Mouse (Mus musculus) splenic B cell, adult 2 months (primary cell): ENCODE data around the gene Foxc2.
A peak's percentile ranks its signal among the peaks of the same experiment; 100 is the strongest.

ENCODE experiments used
- DNase-seq: peaks from one replicate; pipeline ENCODE4 v3.0.0-alpha.2; 2011; ENCODE audit warnings: low read depth, low spot score
- H3K27me3 ChIP-seq: 2 replicates; pipeline ENCODE4 v1.6.1; 2012; ENCODE audit warnings: mild to moderate bottlenecking, low read length, moderate library complexity, mixed read lengths; ENCODE audit not compliant: control insufficient read depth, poor library complexity, insufficient read depth, severe bottlenecking
- H3K36me3 ChIP-seq: 2 replicates; pipeline ENCODE4 v1.6.1; 2012; ENCODE audit warnings: mild to moderate bottlenecking, low read length, moderate library complexity, mixed read lengths; ENCODE audit not compliant: control insufficient read depth, poor library complexity, insufficient read depth, severe bottlenecking

The Foxc2 gene

DNA sequence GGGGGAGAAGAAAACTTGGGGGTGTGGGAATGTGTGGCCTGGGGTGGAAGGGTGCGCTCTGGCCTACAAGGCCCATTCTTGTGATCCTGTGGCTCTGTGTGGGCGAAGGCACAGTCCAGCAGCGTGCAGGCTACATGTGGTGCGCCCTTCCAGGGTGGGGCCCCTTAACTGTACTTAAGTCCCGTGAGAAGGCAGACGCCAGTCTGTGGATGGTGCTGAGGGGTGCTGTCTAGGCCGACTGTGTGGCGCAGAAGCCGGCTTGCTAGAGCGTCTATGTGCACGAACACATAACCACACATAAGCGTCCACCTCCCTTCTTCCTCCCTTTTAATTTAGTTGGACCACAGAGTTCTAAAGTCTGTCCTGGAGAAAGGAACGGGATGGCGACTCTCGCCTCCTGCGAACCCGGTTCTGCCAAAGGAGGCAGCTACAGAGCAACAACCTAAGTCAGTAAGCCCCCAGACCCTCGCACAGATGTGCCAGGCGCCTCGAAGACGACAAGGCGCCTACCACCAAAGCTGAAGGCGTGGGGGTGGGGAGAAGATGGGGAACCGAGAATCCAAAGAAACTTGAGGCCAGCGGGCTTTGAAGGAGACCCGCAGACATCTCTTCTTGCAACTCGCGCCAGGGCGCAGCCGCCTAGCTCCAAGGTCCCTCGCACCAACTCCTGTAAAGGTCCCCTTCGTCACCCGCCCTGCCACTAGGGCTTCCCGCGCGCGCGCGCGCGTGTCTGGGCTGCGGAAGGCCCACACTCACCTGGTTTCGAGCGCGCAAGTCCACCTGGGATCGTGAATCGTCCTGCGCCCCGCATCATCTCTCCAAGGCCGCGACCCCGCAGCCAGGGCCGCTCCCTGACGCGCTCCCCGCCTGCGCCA is 33.5 kb upstream of the Foxc2 start:
- H3K27me3 ChIP-seq: no peaks in the 10 kb centered on the region; the same call in 1 of the 2 replicates
- DNase-seq: no peak
- no peaks in the 10 kb centered on the region for H3K36me3 ChIP-seq

DNA sequence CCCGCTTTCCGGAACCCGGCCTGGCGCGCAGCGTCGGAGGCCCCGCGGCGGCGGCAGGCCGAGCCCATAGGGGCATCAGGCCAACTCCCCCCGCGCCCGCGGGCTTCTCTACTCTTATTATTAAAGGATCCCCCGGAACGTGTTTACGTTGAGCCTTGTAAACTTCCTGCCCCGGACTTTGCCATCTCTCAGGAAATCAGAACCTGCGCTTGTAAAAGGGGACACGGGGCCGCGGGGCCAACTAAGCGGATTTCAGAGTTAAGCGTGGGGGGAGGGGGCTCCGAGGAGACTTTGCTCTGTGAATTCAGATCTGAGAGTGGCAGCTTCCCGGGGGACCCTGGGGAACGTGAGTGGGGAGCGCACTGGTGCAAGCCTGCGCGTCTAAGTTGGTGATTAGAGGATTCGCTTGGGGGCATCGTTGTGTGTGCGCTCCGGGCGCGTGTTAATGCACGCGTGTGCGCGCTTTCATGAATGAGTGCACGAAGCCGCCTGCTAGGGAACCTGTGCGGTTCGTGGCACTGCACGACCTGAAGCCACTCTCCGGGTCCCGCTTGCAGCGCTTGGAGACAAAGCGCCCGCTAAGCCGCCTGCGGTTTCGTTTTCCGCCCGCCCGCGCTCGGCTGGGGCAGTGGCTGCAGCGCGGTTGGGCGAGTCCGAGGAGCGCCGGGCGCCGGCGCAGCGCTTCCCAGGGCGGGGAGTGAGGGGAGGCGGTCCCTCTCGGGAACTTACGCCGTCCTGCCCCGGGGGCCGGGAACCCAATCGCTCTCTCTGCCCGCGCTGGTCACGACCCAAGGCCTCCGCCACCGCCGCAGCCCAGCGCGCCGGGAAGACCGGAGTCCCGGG is 32.7 kb upstream of the Foxc2 start:
- DNase-seq: no peak

DNA sequence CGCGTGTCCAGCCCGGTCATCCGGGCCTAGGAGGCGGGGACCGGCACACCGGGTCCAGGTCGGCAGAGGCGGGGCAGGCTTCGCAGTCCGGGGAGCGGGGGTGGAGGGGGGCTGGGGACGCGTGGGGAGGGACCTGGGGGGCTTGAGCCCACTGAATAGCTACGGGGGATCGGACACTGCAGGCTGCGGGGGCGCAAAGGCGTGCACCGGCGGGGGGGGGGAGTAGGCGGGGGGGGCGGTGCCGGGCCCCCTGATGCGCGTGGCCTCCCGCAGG is 32.1 kb upstream of the Foxc2 start:
- no peaks in the 10 kb centered on the region; the same call in none of the 2 replicates for H3K27me3 ChIP-seq
- H3K36me3 ChIP-seq: no peaks in the 10 kb centered on the region
- no peak for DNase-seq

More for the DNA sequence above, 32.7 kb upstream of the Foxc2 start:
- Histone ChIP-seq H3K36me3 (no peaks in the 10 kb centered on the region), H3K27me3 (no peaks in the 10 kb centered on the region; the same call in none of the 2 replicates)

DNA sequence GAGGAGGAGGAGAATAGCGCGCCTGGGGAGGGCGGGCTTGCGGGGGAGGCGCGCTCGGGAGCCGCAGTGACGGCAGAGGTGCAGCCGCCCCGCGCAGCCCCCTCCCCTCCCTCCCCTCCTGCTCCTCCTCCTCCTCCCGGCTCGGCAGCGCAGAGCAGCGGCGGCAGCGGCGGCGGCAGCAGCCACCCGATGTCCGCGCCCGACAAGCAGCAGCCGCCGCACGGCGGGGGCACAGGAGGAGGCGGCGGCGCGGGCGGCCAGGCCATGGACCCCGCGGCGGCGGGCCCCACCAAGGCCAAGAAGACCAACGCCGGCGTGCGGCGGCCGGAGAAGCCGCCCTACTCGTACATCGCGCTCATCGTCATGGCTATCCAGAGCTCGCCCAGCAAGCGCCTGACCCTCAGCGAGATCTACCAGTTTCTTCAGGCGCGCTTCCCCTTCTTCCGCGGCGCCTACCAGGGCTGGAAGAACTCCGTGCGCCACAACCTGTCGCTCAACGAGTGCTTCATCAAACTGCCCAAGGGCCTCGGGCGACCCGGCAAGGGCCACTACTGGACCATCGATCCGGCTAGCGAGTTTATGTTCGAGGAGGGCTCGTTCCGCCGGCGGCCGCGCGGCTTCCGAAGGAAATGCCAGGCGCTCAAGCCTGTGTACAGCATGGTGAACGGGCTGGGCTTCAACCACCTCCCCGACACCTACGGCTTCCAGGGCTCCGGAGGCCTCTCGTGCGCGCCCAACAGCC is 31.6 kb upstream of the Foxc2 start, which contains the start of gene Foxf1:
Foxf1 (plus strand) TSS at position 177 of the 742 bp plus-strand sequence.
- no peaks in the 10 kb centered on the region for H3K36me3 ChIP-seq
- H3K27me3 ChIP-seq: peaks cover 1% of the 10 kb centered on the region
- no peak for DNase-seq

DNA sequence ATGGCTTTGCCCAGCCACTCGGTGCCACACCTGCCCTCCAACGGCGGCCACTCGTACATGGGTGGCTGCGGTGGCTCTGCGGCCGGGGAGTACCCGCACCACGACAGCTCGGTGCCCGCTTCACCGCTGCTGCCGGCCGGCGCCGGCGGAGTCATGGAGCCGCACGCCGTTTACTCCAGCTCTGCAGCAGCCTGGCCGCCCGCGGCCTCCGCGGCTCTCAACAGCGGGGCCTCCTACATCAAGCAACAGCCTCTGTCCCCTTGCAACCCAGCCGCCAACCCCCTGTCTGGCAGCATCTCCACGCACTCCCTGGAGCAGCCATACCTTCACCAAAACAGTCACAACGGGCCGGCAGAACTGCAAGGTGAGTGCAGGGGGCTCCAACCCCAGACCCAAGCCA is 31.0 kb upstream of the Foxc2 start:
- no peak for DNase-seq
- Histone ChIP-seq H3K27me3 (peaks cover 3% of the 10 kb centered on the region), H3K36me3 (no peaks in the 10 kb centered on the region)

DNA sequence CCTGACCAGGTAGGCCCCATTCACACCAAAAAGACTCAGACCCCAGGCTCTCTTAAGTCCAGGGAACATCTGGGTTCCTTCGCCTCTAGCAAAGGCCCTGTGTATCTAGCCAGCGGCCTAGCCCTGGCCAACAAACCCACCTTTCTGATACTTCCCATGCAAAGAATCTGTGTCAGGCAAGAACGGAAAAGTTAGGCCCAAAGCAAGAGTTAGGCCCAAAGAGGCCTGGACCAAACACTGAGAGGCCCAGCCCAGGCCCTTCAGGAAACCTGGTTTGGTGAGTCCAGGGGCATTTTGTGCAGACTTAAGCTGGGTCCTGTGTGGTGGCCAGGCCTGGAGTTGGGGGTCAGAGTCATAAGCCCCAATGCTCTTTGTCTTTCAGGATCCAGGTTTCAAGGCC is 30.4 kb upstream of the Foxc2 start:
- peaks cover 3% of the 10 kb centered on the region for H3K27me3 ChIP-seq
- no peak for DNase-seq
- H3K36me3 ChIP-seq: no peaks in the 10 kb centered on the region

DNA sequence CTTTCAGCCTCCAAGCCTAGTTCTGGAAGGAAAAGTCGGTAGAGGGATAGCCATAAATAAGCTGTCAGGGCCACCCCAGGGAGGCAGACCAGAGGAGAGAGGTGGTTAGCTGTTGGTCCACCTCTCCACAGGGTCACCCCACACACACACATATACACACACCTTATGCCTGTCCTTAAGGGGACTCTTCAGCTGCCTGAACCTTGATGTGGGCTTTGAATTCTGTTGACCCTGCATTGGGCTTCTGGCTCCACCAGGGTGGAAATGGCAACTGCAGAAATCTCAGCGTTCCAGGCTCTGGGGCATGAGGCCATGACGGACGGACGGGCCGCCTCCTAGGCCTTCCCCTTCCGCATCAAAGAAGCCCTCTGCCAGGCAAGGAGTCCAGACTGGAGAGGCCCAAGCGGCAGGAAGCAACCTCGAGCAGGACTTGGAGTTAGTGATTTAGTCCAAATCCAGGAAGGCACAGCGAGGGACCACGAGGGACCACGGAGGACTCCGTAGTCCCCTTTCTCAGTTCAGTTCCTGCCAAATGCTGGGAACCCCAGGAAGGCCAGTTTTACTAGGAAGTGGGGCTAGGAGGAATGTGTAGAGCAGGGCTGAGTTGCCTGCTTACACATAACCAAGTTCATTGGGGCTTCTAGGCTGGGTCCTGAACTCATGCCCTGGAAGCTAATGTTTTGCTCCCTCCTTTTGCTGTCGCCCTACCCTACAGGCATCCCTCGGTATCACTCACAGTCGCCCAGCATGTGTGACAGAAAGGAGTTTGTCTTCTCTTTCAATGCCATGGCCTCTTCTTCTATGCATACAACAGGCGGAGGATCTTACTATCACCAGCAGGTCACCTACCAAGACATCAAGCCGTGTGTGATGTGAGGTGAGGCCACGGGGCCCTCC is 29.7 kb upstream of the Foxc2 start:
- Histone ChIP-seq H3K27me3 (peaks cover 3% of the 10 kb centered on the region), H3K36me3 (no peaks in the 10 kb centered on the region)
- no peak for DNase-seq

DNA sequence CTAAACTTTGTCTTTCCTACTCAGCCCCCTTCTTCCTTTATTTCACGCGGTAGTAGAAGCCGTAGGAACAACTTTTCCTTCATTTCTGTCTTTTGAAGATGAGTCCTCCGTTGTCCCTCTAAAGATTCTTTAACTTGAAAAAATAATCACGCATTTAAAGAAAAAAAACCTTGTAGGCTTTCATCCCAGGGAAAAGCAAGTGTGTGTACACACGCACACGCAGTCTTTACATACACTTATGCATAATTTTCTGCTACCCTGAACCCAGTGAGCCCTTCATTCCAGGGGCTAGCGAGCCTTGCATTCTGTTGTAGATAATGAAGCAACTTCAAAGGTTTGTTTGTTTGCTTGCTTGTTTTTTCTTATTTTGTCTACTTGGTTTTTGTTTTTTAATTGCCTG is 27.7 kb upstream of the Foxc2 start:
- DNase-seq: no peak
- H3K27me3 ChIP-seq: peaks cover 3% of the 10 kb centered on the region
- no peaks in the 10 kb centered on the region for H3K36me3 ChIP-seq

DNA sequence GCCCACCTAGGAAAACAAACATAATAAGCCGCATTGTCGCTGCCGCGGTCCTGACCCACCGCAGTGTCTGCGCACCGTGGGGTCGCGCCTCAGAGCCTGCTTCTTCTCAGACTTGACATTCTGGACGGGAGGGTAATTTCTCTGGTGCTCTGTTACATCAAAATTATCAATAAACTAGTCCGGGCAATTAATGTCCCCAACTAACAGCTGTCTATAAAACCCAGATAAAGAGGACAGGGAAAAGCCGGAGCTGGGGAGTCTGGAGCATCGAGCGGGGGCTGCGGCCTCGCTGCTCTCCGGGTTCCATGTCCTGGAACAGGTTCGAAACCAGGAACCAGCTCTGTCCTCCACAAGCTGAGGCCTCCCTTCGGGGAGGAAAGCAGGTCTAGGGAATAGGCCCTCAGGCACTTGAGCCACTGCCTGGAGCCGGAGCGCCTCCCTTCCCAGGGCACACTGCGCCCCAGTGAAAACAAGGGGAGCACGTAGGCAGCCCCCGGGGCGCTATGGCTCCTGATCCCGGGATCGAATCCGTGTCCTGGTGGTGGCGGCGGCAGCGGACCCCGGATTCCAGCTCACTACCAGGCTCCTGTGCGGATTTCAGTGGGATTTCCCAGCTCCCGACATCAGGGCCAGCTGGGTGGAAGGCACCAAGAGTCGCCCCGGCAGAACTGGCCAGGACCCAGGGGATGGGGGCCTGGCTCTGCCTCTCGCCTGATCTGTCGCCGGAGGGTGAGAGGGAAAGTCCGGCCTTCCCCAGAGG is 26.9 kb upstream of the Foxc2 start:
- H3K27me3 ChIP-seq: peaks cover 3% of the 10 kb centered on the region
- DNase-seq: no peak
- no peaks in the 10 kb centered on the region for H3K36me3 ChIP-seq

DNA sequence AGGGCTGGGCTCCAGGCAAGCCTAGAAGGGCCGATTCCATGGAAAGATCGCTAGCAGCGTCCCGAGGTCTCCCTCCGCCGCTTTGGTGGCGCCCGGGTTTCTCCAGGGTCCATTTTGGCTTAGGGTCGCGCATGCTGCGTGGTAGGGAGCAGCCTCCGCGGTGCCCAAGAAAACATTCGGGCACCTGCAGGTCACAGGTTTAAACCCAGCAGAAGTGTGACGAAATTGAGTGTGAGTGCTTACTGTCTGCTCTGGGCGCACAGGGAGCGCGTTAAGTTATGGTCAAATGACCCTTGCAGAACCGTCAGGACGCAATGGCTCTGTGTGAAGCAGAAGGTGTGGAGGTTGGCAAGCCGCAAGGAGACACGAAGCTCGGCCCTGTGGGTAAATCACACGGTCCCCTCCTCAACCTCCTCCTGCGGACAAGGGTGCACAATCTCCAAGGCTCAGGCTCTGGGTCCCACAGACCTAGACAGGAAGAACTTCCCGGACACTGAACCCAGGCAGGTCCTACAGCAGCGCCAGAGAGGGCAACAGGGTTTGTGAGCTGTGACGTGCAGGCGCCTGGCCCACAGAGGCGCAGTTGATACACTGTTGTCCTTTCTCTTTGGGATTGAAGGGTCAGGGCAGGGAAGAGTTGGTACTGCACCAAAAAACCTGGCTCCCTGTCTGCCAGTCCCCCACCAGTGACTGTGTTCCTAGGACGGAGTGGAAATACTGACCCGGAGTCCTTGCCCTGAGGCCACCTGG is 26.2 kb upstream of the Foxc2 start:
- H3K27me3 ChIP-seq: peaks cover 3% of the 10 kb centered on the region
- H3K36me3 ChIP-seq: no peaks in the 10 kb centered on the region
- no peak for DNase-seq

DNA sequence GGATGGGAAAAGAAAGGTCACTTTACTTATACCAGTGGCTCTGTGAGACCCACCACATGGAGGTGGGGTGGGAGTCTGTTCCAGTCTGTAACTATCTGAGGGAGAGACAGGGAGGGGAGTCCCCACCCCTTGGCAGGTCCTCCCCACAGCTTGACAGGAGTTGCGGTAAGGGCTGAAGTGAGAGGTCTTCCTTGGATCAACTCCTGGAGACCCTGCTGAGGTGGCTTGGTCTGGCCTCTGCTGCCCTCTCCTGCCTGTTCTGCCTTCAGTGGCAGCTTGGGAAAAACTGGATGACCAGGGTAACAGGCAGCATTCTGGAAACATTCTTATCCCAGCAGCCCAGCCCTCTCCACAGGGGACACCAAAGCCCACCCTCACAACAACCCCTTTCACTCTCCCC is 25.3 kb upstream of the Foxc2 start:
- no peak for DNase-seq
- no peaks in the 10 kb centered on the region for H3K36me3 ChIP-seq
- H3K27me3 ChIP-seq: peaks cover 3% of the 10 kb centered on the region

DNA sequence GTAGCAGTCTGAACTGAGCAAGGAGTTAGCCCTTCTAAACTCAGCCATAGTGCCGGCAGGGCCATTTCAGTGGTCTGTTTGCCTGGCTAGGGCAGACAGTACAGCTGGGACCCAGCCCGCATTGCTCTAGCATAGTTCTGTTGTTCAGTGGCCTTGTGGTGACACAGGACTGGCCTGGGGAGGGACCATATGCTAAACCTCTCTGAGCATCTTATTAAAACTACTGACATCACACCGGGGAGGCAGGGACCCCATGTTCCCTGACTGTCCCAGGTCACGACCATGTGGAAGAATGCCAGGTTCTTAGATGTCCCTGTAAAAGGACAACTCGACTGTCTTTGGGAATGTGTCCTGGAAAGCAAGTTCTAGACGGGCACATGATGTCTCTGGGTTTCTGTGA is 23.8 kb upstream of the Foxc2 start:
- no peak for DNase-seq
- no peaks in the 10 kb centered on the region for H3K36me3 ChIP-seq
- peaks cover 3% of the 10 kb centered on the region for H3K27me3 ChIP-seq

DNA sequence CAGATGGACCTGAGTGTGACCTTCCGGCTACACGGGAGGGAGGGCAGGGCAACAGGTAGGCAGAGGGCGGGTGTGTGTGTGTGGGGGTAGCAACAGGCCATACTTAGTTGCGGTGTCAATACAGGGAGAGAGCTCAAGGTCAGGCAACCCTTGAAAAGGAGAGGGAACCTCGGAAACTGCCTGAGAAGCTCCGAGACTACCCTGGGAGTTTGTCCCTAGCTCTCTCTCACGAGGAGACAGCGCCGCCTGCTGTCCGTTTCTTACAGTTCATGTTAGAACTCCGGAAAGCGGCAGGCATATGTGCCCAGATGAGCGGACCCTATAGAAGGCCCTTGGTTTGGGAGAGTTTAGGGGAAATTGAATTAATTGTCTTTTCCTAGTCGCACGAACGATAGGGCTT is 23.3 kb upstream of the Foxc2 start:
- no peaks in the 10 kb centered on the region for H3K36me3 ChIP-seq
- peak; percentile 82 for DNase-seq
- H3K27me3 ChIP-seq: peaks cover 3% of the 10 kb centered on the region
